Mouse (Mus musculus) cerebellum, adult 18-20 months (tissue): Measurements from ENCODE around the gene Psme3.
A peak's percentile ranks its signal among the peaks of the same experiment; 100 is the strongest.

Source experiments
- DNase-seq, 2 experiments: peaks; one replicate each; pipeline ENCODE4 v3.0.0; 2021

The Psme3 gene

DNA sequence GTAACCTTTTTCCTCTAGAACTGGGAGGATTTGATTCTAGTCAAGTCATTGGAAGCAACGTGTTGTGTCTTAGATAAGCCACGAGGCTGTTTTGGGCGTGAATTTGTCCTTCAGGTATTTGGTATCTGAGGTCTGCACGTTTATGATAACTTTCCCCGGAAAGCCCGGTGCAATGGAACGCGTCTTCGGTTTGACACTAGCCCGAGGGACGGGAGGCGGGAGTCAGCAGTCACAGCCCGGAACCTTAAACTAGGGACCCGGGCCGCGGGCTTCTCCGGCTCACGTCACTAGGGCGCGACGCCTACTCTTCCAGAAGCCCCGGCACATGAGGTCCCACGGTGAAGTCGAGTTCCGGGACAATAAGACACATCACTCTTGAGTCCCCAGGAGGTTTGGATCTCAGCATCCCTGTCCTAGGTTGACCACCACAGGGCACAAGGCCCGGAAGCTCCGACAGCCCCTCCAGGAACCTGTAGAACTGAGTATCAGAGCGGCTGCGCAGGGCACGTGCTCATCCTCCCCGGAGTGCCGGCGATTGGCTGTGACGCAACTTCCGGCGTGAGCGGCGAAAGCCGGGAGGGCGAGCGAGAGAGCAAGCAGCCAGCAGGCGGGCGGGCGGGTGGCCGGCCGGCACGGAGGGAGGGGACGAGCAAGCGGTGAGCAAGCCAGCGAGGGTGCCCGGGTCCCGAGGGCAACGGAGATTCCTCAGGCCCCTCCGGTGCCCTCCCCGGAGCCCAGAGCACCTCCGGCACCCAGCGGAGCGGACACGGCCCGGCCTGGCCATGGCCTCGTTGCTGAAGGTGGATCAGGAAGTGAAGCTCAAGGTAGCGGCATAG, at the start of gene Psme3:
Gene Psme3 (plus strand): TSS at position 549 of the 836 bp plus-strand sequence.
- DNase-seq = peak; percentile 92 to 96

DNA sequence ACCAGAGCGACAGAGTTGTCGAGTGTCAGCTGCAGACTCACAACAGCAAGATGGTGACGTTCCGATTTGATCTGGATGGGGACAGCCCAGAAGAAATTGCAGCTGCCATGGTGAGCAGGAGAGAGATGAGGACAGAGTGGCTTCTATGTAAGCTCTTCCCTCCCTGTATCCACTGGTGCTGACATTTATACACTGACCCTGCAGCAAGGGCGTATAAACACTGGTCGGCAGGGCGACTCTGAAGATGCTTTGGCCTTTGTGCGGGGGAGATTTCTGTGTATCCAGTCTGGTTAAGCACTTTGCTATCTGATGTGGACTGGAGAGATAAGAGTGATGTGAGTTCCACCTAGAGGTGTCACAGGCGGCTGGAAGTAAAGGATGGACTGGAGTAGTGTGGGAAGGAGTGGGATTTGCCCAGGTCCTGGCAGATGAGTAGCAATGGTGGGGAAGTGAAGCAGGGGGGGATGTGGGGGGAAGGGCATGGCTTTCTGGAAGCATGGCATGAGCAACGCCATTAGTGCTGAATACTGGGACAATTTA, 46.4 kb upstream of the Psme3 start:
- DNase-seq = no peak

DNA sequence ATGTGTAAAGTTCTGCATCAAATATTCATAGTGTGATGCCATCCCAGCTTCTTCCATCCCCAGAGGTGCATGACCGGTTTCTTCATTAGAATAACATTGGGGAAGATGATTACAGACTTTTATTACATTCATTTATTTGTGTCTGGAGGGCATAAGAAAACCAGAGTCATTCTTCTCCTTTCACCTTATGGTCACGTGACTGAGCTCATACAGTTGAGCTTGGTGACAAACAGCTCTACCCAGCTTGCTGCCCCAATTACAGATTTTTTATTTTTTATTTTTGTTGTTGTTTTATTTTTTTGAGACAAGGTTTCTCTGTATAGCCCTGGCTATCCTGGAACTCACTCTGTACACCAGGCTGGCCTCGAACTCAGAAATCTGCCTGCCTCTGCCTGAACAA, 43.6 kb upstream of the Psme3 start:
- no peak for DNase-seq

DNA sequence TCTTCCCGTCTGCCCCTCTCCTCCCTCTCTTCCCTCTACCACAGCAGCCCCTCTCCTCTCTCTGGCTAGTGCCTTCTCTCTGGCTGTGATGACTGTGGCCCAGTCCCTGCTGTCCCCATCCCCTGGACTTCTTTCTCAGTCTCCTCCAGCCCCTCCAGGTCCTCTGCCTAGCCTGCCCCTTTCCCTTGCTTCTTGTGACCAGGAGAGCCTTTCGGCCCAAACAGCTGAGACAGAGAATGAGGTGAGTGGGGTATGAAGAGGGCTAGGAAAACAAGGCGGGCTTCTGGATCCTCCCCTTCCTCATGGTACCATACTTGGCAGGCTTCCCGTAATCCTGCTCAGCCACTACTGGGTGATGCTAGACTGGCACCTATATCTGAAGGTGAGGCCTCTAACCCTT, 40.7 kb upstream of the Psme3 start:
- no peak for DNase-seq

DNA sequence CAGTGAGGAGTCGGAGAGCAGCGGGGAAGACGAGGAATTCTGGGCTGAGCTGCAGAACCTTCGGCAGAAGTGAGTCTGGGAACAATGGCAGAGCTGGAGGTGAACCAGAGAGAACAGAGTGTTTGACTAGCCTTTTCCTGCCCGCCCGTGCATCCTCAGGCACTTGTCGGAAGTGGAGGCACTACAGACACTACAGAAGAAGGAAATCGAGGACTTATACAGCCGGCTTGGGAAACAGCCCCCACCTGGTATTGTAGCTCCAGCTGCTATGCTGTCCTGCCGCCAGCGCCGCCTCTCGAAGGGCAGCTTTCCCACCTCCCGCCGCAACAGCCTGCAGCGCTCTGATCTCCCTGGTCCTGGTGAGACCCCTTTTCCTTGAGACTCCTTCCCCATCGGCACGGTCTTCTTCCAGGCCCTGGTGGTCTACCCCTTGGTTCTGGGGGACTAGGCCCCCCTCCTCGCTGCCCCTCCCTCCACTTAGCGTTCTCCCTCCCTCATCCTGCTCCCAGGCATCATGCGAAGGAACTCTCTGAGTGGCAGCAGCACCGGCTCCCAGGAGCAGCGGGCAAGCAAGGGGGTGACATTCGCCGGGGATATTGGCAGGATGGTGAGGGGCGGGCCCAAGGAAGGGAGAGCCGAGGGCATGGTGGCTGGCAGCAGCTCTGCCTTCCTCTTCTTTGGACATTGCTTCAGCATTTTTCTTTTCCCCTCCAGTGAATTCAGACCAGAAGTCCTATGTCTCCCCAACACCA, 39.5 kb upstream of the Psme3 start:
- DNase-seq = no peak

DNA sequence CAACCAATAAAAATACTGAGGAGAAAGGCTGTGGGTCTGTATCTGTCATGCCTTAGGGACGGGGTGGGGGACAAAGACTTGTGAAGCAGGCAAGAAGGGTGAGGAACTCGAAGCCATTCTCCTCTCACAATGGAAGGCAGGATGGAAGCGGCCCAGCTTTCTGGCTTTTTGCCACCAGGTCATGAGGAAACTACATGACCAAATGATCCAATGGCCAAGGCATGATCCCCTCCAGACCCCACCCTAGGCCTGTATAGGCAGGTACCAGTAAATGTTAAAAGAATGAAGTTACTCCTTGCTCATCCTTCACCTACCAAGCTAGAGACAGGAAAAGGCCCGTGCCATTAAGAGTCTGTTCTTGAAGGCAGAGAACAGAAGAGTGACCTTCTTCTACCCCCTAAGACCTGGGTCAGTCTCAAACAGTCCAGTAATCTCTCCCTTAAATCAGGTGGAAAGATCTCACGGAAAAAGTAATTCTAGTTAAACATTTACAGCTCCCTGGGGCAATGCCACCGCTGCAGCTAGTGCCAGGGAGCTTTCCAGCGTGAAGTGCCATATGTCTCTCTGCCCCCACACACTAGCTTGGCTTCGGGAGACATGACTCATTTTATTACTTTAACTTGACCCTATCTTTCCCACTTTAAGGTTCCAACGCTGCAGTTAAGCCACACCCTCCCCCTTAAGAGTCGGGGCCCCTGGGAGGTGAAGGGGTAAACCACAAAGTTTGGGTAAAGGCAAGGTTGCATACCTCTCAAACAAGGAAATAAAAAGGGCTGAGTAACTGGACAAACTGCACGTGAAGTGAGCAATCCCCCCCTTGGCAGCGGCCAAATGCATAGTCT, 38.4 kb upstream of the Psme3 start:
- DNase-seq = no peak

DNA sequence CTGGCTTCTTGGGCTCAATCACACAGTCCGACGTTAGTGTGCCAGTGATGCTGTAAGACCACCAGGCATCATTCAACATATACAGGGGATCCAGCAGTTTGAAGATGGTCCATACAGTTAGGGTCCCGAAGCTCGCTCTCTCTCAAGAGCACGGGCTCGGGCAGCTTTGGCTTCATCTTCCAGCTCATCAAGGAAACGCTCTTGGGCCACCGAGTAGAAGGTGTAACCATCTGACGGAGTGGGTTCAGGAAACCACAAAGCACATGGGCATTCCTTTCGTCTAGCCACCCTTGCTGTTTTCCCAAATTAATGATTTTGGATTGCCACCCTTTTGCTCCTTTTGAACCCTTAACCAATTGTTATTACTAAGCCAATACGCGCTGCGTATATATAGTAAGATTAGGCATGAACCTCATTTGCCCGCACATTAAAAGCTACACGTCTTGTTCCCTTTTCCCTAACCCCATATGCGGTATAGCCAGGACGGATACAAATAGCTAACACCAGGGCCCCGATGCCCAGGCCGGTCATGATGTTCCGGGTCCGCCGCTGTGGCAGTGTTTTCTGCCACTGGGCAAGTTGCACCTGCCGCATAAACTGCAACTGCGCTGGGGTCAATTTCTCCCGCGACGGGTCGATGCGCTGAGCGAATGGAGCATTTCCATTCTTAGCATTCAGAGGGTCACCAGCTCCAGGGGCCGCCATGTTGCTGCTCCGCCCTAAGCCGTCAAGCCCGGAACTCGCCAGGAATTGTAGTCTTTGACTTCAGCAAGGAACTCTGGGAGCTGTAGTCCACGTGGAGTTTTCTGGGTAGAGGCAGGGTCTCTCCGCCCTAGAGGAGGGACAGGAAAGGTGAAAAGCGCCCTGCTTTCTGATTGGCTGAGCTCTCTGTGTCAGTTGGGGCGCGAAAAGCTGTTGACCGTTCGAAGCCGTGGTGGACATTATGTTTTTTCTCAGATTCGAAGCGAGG, 37.5 kb upstream of the Psme3 start, which contains the start of the genes Cntd1 and Coa3:
Gene Cntd1 (plus strand): TSS at position 790 of the 970 bp plus-strand sequence.
Gene Coa3 (minus strand): TSS at position 892 of the 970 bp plus-strand sequence.
- DNase-seq = peak; percentile 81 to 94

DNA sequence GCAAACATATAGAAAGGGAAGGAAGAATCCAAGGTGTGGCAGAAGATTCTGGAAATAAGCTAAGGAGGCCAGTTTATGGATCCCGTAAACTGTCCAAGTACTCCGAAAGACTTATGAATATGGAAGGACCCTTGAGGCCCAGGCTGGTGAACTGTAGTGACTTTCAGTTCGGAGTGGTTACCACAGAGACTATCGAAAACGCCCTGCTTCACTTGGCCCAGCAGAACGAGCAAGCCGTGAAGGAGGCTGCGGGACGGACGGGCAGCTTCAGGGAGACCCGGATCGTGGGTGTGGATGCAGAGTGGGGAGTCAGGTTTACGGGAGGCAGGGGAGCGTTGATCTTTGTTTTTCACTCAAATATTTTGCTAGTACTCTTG, 36.8 kb upstream of the Psme3 start:
- DNase-seq = no peak

DNA sequence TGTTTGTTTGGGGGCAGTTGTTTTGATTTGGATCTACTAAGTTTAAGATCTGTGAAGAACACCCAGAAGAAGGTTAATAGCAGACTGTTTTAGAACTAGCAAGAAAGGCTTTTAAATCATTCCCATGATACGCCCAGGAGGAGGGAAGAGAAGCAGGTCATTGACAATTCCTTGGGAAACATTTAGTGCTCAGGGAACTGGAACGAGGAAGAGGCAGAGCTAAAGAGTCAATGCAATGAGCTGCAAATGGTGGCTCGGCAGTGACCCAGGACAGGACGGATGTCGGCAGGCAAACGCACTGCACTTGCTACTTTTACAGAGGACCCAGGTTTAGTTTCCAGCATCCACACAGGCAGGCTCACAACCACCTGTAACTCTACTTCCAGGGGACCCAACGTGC, 35.2 kb upstream of the Psme3 start:
- DNase-seq = no peak

DNA sequence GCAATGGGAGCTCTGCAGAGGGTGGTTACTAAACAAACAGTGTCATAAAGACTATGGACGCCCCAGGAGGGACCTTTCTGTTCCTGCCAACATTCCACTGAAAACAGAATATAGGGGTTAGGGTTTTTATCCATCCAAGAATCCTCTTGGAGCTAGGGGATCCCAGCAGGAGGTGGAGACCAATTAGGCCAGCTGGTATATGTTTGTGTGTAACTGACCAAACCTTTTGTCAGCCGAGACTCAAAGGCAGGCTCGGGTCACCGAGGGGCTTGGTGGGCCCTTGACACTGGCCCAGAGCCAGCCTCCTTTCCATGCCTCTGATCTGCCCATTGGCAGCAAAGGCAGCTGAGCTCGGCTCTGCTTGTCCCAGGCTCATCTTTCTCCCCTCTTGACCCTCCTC, 33.1 kb upstream of the Psme3 start:
- no peak for DNase-seq

DNA sequence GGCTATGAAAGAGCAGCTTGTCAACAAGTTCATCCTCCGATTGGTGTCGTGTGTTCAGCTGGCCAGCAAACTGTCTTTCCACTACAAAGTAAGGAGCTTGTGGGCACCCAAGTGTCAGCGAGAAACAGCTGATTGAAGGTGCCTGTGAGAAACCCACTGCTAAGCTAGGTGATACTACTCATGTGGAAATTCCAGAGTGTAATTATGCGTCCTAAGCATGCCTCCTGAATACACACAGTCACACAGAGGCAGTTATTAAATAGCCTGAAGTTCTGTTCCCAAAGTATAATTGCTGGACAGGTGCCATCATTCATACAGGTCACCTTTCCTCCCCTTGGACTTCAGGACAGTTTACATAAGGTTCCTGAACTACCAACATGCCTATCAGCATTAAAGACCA, 32.2 kb upstream of the Psme3 start:
- no peak for DNase-seq

DNA sequence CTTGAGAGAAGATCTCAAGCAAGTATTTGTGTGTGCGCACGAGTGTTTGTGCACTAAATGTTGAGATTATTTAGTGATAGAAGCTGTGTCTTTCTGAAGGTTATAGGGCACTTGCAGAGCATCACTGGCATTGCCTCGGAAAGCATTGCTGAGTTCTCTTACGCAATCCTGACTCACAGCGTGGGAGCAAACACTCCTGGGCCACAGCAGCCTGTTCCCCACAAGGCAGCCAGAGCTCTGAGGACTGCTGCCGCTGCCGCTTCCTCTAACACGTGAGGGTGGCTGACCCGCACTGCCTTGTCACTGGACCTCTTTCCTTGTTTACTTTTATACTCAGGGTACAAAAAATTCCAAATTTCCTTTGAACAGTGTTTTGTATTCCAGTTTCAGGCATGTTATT, 28.7 kb upstream of the Psme3 start:
- no peak for DNase-seq

DNA sequence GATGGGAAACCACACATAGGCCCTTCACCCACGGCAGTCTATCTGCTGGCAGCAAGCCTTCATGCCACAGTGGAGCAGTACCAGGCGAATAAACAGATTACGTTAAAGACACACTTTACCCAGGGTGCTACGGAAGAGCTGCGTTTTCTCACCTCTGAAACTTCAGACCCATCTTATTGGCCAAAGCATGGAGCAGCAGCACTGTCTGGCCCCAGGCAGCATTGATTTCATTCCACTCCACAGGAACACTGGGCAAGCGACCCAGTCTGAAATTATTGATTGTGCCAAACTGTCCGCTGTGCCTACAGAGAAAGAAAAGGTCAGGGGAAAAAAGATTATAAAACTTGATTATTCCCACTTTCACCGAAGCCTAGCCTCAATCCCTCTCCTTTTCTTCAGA, 24.8 kb upstream of the Psme3 start:
- DNase-seq = no peak

DNA sequence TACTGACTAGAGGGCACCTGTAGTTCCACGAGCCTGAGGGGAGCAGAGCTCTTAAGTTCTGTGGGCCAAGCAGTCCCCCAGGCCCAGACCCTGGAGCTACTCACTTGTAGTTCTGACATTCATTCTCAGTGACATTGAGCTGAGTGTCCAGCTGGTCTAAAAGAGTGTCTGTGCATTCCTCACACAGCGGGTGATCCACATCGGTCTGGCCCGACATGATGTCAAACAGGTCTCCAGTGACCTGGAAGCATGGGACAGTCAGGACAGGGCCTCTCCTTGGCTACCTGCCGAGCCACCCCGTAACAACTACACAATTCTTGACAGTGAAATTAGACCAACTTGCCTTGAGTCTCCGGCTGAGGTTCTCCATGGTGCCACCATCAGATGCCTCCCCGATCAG, 20.8 kb upstream of the Psme3 start:
- no peak for DNase-seq

DNA sequence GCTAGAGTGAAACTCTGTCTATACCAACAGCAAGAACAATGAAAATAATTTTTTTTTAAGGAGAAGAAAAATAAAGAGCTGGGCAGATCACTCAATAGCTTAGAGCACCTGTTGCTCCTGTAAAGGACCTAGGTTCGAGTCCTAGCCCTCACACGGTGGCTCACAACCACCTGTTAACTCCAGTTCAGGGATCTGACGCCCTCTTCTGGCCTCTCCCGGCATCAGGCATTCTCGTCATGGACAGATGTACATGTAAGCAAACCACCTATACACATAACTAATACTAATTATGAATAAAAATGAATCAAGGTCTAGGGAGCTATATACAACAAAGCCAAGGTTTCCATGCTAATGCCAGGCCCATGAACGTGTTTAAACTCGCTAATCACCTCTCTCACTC, 15.1 kb upstream of the Psme3 start:
- DNase-seq = no peak

DNA sequence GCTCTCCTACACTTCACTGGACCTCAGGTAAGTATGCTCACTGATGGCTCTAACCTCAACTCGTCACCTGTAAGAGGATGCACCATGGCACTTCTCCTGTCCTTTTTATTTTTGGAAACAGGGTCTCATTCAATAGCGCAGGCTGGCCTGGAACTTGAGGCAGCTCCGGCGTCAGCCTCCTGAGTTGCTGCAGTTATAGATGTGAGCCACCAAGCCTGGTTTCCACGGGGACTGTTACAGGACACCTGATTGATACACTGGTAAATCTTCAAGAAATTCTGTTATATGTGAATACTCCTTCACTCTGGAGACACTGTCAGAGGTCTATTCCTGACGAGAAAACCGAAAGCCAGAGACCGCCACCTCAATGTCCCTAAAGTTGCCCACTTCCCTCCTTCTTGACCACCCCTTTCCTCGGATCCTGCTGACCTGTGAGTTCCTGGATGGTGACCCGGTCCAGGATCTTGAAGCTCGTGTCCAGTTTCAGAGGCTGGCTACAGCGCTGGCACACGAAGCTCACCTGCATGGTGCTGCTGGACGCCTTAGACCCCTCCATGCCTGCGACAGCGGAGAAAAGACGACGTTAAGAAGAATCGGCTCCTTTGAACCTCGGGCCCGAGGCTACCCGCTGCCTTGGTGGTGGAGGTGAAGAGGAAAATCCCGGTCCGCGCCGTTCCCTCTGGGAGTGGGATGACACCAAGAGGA, 14.6 kb upstream of the Psme3 start:
- no peak for DNase-seq

DNA sequence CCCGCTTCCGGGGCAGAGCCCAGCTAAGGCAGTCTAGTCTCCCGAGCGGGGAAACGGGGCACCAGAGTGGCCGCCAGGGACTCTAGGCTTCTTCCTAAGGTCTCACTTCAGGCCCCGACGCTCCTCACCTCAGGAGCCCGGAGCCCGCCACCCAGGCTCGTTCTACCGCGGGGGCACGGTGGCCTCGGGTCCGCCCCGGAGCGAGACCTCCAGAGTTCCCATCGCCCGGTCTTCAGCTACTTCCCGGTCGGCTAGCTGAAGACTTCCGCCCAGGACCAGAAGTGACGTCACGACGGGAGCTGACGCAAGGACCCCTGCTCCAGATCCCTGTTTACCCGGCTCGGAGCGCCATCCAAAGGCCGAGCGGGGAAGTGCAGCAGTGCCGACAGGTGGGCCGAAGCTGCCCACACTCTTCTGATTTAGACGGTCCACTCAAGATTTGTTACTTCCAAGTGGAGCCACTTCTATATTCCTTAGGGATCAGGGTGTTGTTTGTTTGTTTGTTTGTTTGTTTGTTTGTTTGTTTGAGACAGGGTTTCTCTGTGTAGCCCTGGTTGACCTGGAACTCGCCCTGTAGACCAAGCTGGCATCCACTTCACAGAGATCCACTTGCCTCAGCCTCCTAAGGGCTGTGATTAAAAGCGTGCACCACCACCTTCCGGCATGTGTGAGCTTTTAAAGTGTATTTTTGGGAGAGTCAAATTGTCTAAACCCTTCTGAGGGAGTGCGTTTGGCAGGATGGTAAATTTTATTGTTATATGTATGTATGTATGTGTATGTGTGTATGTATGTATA, 13.8 kb upstream of the Psme3 start, which contains the start of gene Becn1:
Gene Becn1 (minus strand): TSS at position 283 of the 795 bp plus-strand sequence.
- DNase-seq = peak; percentile 98 to 99

DNA sequence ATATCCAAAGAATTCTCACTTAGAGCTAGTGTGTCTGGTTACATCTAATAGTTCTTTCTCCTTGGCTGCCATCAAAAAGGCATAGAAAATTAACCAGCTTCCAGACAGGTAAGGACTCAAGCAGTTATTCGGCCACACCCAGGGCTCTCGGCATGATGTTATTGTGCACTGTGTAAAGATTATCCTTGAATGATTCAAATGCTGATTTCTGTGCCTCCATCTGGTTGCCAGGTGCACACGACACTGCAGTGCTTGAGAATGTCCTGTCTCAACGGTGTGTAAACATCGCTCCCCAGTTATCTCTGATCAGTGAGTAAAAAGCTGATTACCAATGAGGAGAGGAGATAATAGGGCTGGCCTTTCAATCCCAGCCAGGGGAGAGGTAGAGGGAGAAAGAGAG, 8.3 kb upstream of the Psme3 start:
- no peak for DNase-seq

DNA sequence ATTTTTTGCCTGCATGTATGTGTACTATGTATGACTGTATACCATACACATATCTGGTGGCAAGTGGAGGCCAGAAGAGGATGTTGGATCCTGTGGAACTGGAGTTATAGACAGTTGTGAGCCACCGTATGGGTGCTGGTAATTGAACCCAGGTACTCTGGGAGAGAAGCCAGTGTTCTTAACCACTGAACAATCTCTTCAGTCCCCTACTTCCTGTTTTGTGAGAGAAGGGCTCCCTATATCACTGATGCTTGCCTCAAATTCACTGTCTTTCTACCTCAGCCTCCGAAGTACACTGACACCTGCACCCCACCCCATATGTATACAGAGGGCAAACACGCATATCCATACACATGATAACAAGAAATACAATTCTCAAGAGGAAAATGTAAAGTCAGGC, 4.9 kb upstream of the Psme3 start:
- no peak for DNase-seq

DNA sequence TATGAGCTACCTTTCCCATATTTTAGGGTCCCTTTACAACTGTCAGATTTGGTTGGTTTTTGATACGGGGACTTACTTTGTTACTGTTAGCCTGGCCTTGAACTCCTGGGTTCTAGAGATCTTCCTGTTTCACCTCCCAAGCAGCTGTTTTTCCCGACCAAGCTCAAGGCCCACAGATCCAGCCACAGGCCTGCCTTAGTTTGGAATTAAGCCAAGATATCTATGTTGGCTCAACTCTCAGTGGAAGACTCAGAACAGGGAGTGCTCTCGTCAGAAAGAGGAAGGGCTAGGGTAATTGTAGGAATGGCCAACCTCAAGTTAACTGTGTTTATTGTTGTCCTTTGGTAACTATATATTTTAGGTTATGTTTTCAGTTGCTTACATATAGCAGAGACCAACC, 3.9 kb upstream of the Psme3 start:
- no peak for DNase-seq
